Mouse (Mus musculus): Measurements from ENCODE around the gene Ddx31. TPM values are rescaled to one million over a fixed set of nuclear protein-coding genes. Genes with fewer than 3 reads are reported as not detected.

The Ddx31 gene
- 2.7 and 3.1 TPM in 2 replicates for polyA plus RNA-seq (2012; rRNA removed)

- peak; percentile 33 for DNase-seq (ENCODE audit: low read depth)
Observed at GRCm38 (mm10) chr2:28840222-28840951, at the start of gene Ddx31, which contains the start of gene Gtf3c4. Ddx31 (plus strand) TSS chr2:28840406. Gtf3c4 (minus strand) TSS chr2:28840360.

GRCm38 (mm10) chr2:28792931-28793610 is 47.1 kb upstream of the Ddx31 start:
- DNase-seq (ENCODE audit: low read depth) = no peak

GRCm38 (mm10) chr2:28794623-28795022 is 45.6 kb upstream of the Ddx31 start:
- no peak for DNase-seq (ENCODE audit: low read depth)

GRCm38 (mm10) chr2:28796298-28796697 is 43.9 kb upstream of the Ddx31 start:
- DNase-seq (ENCODE audit: low read depth) = no peak

GRCm38 (mm10) chr2:28797490-28798106 is 42.6 kb upstream of the Ddx31 start:
- no peak for DNase-seq (ENCODE audit: low read depth)

- DNase-seq (ENCODE audit: low read depth) = no peak
Observed at GRCm38 (mm10) chr2:28798390-28798789, 41.8 kb upstream of the Ddx31 start.

- DNase-seq (ENCODE audit: low read depth) = no peak
Observed at GRCm38 (mm10) chr2:28799575-28799974, 40.6 kb upstream of the Ddx31 start.

GRCm38 (mm10) chr2:28803406-28803805 is 36.8 kb upstream of the Ddx31 start:
- DNase-seq (ENCODE audit: low read depth) = no peak

GRCm38 (mm10) chr2:28808841-28809240 is 31.4 kb upstream of the Ddx31 start:
- no peak for DNase-seq (ENCODE audit: low read depth)

GRCm38 (mm10) chr2:28810260-28811013 is 29.8 kb upstream of the Ddx31 start:
- DNase-seq (ENCODE audit: low read depth) = no peak

- no peak for DNase-seq (ENCODE audit: low read depth)
Observed at GRCm38 (mm10) chr2:28818866-28819265, 21.3 kb upstream of the Ddx31 start.

- no peak for DNase-seq (ENCODE audit: low read depth)
Observed at GRCm38 (mm10) chr2:28829265-28829664, 10.9 kb upstream of the Ddx31 start.

GRCm38 (mm10) chr2:28836181-28836940 is 3.8 kb upstream of the Ddx31 start:
- DNase-seq (ENCODE audit: low read depth) = no peak

- DNase-seq (ENCODE audit: low read depth) = no peak
Observed at GRCm38 (mm10) chr2:28839501-28840221, 545 bp upstream of the Ddx31 start.

- DNase-seq (ENCODE audit: low read depth) = no peak
Observed at GRCm38 (mm10) chr2:28842042-28842441, 1.8 kb downstream of the Ddx31 start.

GRCm38 (mm10) chr2:28848879-28849278 is 8.7 kb downstream of the Ddx31 start:
- no peak for DNase-seq (ENCODE audit: low read depth)

- DNase-seq (ENCODE audit: low read depth) = no peak
Observed at GRCm38 (mm10) chr2:28852594-28852993, 12.4 kb downstream of the Ddx31 start.

GRCm38 (mm10) chr2:28855773-28856172 is 15.6 kb downstream of the Ddx31 start:
- DNase-seq (ENCODE audit: low read depth) = no peak

- no peak for DNase-seq (ENCODE audit: low read depth)
Observed at GRCm38 (mm10) chr2:28859303-28859702, 19.1 kb downstream of the Ddx31 start.

- no peak for DNase-seq (ENCODE audit: low read depth)
Observed at GRCm38 (mm10) chr2:28860678-28861423, 20.6 kb downstream of the Ddx31 start.
